Mouse (Mus musculus): ENCODE measurements around the gene Kcnc4.

The Kcnc4 gene

GRCm38 (mm10) chr3:107459196-107459772 lies at the start of gene Kcnc4:
Gene Kcnc4, minus strand, starts transcription at chr3:107459552.
- DNase-seq (ENCODE audit: low spot score): no peak

- DNase-seq (ENCODE audit: low spot score): no peak
These were observed 49.3 kb upstream of the Kcnc4 start for GRCm38 (mm10) chr3:107508696-107509095.

GRCm38 (mm10) chr3:107507966-107508365 lies 48.6 kb upstream of the Kcnc4 start:
- DNase-seq (ENCODE audit: low spot score): no peak

- DNase-seq (ENCODE audit: low spot score): no peak
These were observed 47.2 kb upstream of the Kcnc4 start for GRCm38 (mm10) chr3:107506531-107506930.

GRCm38 (mm10) chr3:107505464-107506367 lies 46.4 kb upstream of the Kcnc4 start:
- no peak for DNase-seq (ENCODE audit: low spot score)

- DNase-seq (ENCODE audit: low spot score): no peak
These were observed 45.2 kb upstream of the Kcnc4 start for GRCm38 (mm10) chr3:107504542-107504941.

- DNase-seq (ENCODE audit: low spot score): no peak
These were observed 44.4 kb upstream of the Kcnc4 start for GRCm38 (mm10) chr3:107503716-107504115.

GRCm38 (mm10) chr3:107501702-107502151 lies 42.4 kb upstream of the Kcnc4 start:
- DNase-seq (ENCODE audit: low spot score): no peak

- DNase-seq (ENCODE audit: low spot score): no peak
These were observed 40.9 kb upstream of the Kcnc4 start for GRCm38 (mm10) chr3:107500301-107500700.

- no peak for DNase-seq (ENCODE audit: low spot score)
These were observed 36.9 kb upstream of the Kcnc4 start for GRCm38 (mm10) chr3:107496086-107496850.

- DNase-seq (ENCODE audit: low spot score): no peak
These were observed 36.2 kb upstream of the Kcnc4 start for GRCm38 (mm10) chr3:107495524-107495923.

- DNase-seq (ENCODE audit: low spot score): no peak
These were observed 32.1 kb upstream of the Kcnc4 start for GRCm38 (mm10) chr3:107491459-107491858.

- no peak for DNase-seq (ENCODE audit: low spot score)
These were observed 29.3 kb upstream of the Kcnc4 start for GRCm38 (mm10) chr3:107488637-107489036.

GRCm38 (mm10) chr3:107483290-107483689 lies 23.9 kb upstream of the Kcnc4 start:
- DNase-seq (ENCODE audit: low spot score): no peak

GRCm38 (mm10) chr3:107480660-107481059 lies 21.3 kb upstream of the Kcnc4 start:
- DNase-seq (ENCODE audit: low spot score): no peak

GRCm38 (mm10) chr3:107472198-107472597 lies 12.8 kb upstream of the Kcnc4 start:
- DNase-seq (ENCODE audit: low spot score): no peak

GRCm38 (mm10) chr3:107469059-107469458 lies 9.7 kb upstream of the Kcnc4 start:
- no peak for DNase-seq (ENCODE audit: low spot score)

- no peak for DNase-seq (ENCODE audit: low spot score)
These were observed 8.8 kb upstream of the Kcnc4 start for GRCm38 (mm10) chr3:107468106-107468505.

GRCm38 (mm10) chr3:107466577-107466976 lies 7.2 kb upstream of the Kcnc4 start:
- DNase-seq (ENCODE audit: low spot score): no peak

- no peak for DNase-seq (ENCODE audit: low spot score)
These were observed 2.8 kb upstream of the Kcnc4 start for GRCm38 (mm10) chr3:107462160-107462559.

GRCm38 (mm10) chr3:107459773-107460431 lies 550 bp upstream of the Kcnc4 start:
- DNase-seq (ENCODE audit: low spot score): no peak

All from layer of hippocampus, adult 9-10 months (tissue).